Mouse (Mus musculus) kidney, embryonic 15.5 days (tissue): Measurements from ENCODE around the gene Slc24a4. TPM values are rescaled to one million over a fixed set of nuclear protein-coding genes. Genes with fewer than 3 reads are reported as not detected.

ENCODE experiments used
- ATAC-seq: fragments of 200-750 bp; cut with Nextera tagmentation; replicated peaks from 2 replicates; pipeline ENCODE4 v1.8.0; 2017; ENCODE audit warnings: moderate TSS enrichment; ENCODE audit not compliant: low FRiP score
- H3K27ac ChIP-seq: fragments of 300-500 bp; sonication (generic); 2 replicates; pipeline ENCODE4 v1.5.1; 2015; ENCODE audit warnings: mild to moderate bottlenecking, inconsistent platforms
- H3K27me3 ChIP-seq: fragments of 300-500 bp; sonication (generic); 2 replicates; pipeline ENCODE4 v1.6.1; 2015; ENCODE audit warnings: inconsistent platforms
- H3K36me3 ChIP-seq: fragments of 300-500 bp; sonication (generic); 2 replicates; pipeline ENCODE4 v1.6.1; 2015; ENCODE audit warnings: inconsistent platforms
- H3K4me1 ChIP-seq: fragments of 300-500 bp; sonication (generic); 2 replicates; pipeline ENCODE4 v1.6.1; 2015; ENCODE audit warnings: inconsistent platforms
- H3K4me2 ChIP-seq: fragments of 300-500 bp; sonication (generic); 2 replicates; pipeline ENCODE4 v1.6.1; 2015; ENCODE audit warnings: moderate library complexity, mild to moderate bottlenecking, inconsistent platforms
- H3K4me3 ChIP-seq: fragments of 300-500 bp; sonication (generic); replicated peaks from 2 replicates; pipeline ENCODE4 v1.5.1; 2015; ENCODE audit warnings: mild to moderate bottlenecking, inconsistent platforms
- H3K9ac ChIP-seq: fragments of 300-500 bp; sonication (generic); 2 replicates; pipeline ENCODE4 v1.6.1; 2015; ENCODE audit warnings: mild to moderate bottlenecking, inconsistent platforms
- H3K9me3 ChIP-seq: fragments of 300-500 bp; sonication (generic); replicated peaks from 2 replicates; pipeline ENCODE4 v1.6.1; 2016; ENCODE audit warnings: inconsistent platforms
- WGBS: fragments of 180-500 bp; shearing (Covaris S2); methylation state at CpG from one replicate; pipeline ENCODE4 v1.1.7; 2015; ENCODE audit warnings: mixed read lengths; 5-methylcytosine and 5-hydroxymethylcytosine counted together
- polyA plus RNA-seq: library from polyadenylated mRNA; unstranded; fragments of >200 nt; fragmentation: Nextera tagmentation; extraction: Ambion mirVana; gene quantifications from 2 replicates; pipeline ENCODE4 v1.2.1, GENCODE M21; 2015

The Slc24a4 gene
- polyA plus RNA-seq, 1 experiment from 2014 or later, result 0.06 TPM

GRCm38 (mm10) chr12:102303867-102304266 is 175.3 kb downstream of the Slc24a4 start:
- H3K36me3 ChIP-seq, result no peaks in the 10 kb centered on the region
- no peak overlapping the region for H3K4me3 ChIP-seq
- 52% methylated on average over 7 of the region's 7 CpGs for WGBS
- no peaks in the 10 kb centered on the region for H3K27me3 ChIP-seq
- H3K27ac ChIP-seq, result no peak overlapping the region
- ATAC-seq, result no peak
- H3K9ac ChIP-seq, result no peak overlapping the region
- no peak overlapping the region for H3K4me2 ChIP-seq
- H3K4me1 ChIP-seq, result peaks cover 61% of the 10 kb centered on the region
- no peaks in the 10 kb centered on the region for H3K9me3 ChIP-seq

- WGBS, result 33% methylated on average over 10 of the region's 10 CpGs
- H3K4me2 ChIP-seq, result no peak overlapping the region
- H3K9ac ChIP-seq, result no peak overlapping the region
- ATAC-seq, result no peak
- no peaks in the 10 kb centered on the region for H3K27me3 ChIP-seq
- peaks cover 64% of the 10 kb centered on the region for H3K4me1 ChIP-seq
- peaks cover 2% of the 10 kb centered on the region; the same call in 1 of the 2 replicates for H3K36me3 ChIP-seq
- no peak overlapping the region for H3K4me3 ChIP-seq
- no peaks in the 10 kb centered on the region for H3K9me3 ChIP-seq
- no peak overlapping the region; the same call in 1 of the 2 replicates for H3K27ac ChIP-seq
These were observed 176.7 kb downstream of the Slc24a4 start for GRCm38 (mm10) chr12:102305069-102305836.

- Histone ChIP-seq H3K4me1 (peaks cover 48% of the 10 kb centered on the region), H3K4me2 (no peak overlapping the region), H3K4me3 (no peak overlapping the region), H3K27me3 (no peaks in the 10 kb centered on the region), H3K9ac (no peak overlapping the region), H3K27ac (peak overlapping the region; percentile 48), H3K9me3 (no peaks in the 10 kb centered on the region), H3K36me3 (peaks cover 5% of the 10 kb centered on the region)
- ATAC-seq, result peak; percentile 30
- WGBS, result 30% methylated on average over 6 of the region's 6 CpGs
These were observed 179.5 kb downstream of the Slc24a4 start for GRCm38 (mm10) chr12:102308001-102308456.

- Histone ChIP-seq H3K27ac (peak overlapping the region; percentile 48), H3K27me3 (no peaks in the 10 kb centered on the region), H3K4me2 (no peak overlapping the region), H3K36me3 (peaks cover 10% of the 10 kb centered on the region), H3K4me3 (no peak overlapping the region), H3K9me3 (no peaks in the 10 kb centered on the region), H3K4me1 (peaks cover 43% of the 10 kb centered on the region), H3K9ac (no peak overlapping the region)
- WGBS, result 25% methylated on average over 16 of the region's 16 CpGs
- peak; percentile 63 for ATAC-seq
These were observed 180.0 kb downstream of the Slc24a4 start for GRCm38 (mm10) chr12:102308457-102309011.

- Histone ChIP-seq H3K27me3 (no peaks in the 10 kb centered on the region), H3K36me3 (peaks cover 10% of the 10 kb centered on the region), H3K4me1 (peaks cover 36% of the 10 kb centered on the region), H3K9me3 (no peaks in the 10 kb centered on the region), H3K27ac (no peak overlapping the region), H3K4me3 (no peak overlapping the region), H3K4me2 (no peak overlapping the region), H3K9ac (no peak overlapping the region)
- ATAC-seq, result no peak
- 92% methylated on average over 11 of the region's 11 CpGs for WGBS
These were observed 180.7 kb downstream of the Slc24a4 start for GRCm38 (mm10) chr12:102309099-102309799.

GRCm38 (mm10) chr12:102309800-102310195 is 181.3 kb downstream of the Slc24a4 start:
- Histone ChIP-seq H3K27ac (no peak overlapping the region), H3K4me1 (peaks cover 31% of the 10 kb centered on the region), H3K36me3 (peaks cover 14% of the 10 kb centered on the region), H3K4me2 (no peak overlapping the region), H3K9me3 (no peaks in the 10 kb centered on the region), H3K4me3 (no peak overlapping the region), H3K9ac (no peak overlapping the region), H3K27me3 (no peaks in the 10 kb centered on the region)
- ATAC-seq, result no peak
- WGBS, result 92% methylated on average over 8 of the region's 8 CpGs

GRCm38 (mm10) chr12:102310261-102310660 is 181.7 kb downstream of the Slc24a4 start:
- 94% methylated on average over 3 of the region's 3 CpGs for WGBS
- Histone ChIP-seq H3K36me3 (peaks cover 19% of the 10 kb centered on the region), H3K9ac (no peak overlapping the region), H3K27ac (no peak overlapping the region), H3K4me1 (peaks cover 26% of the 10 kb centered on the region), H3K9me3 (no peaks in the 10 kb centered on the region), H3K4me2 (no peak overlapping the region), H3K4me3 (no peak overlapping the region), H3K27me3 (no peaks in the 10 kb centered on the region)
- ATAC-seq, result no peak

- H3K27me3 ChIP-seq, result no peaks in the 10 kb centered on the region
- H3K36me3 ChIP-seq, result peaks cover 23% of the 10 kb centered on the region
- WGBS, result 78% methylated on average over 5 of the region's 5 CpGs
- H3K9ac ChIP-seq, result no peak overlapping the region
- H3K4me2 ChIP-seq, result no peak overlapping the region
- no peak overlapping the region for H3K27ac ChIP-seq
- no peak for ATAC-seq
- H3K4me3 ChIP-seq, result no peak overlapping the region
- peaks cover 20% of the 10 kb centered on the region for H3K4me1 ChIP-seq
- no peaks in the 10 kb centered on the region for H3K9me3 ChIP-seq
These were observed 182.9 kb downstream of the Slc24a4 start for GRCm38 (mm10) chr12:102311454-102311853.

Other genes with a start within 250 kb of the Slc24a4 start
- 22.6 and 26.7 TPM in 2 replicates for gene Trip11, start 215.5 kb upstream of the Slc24a4 start, polyA plus RNA-seq
- gene Atxn3, start 170.5 kb upstream of the Slc24a4 start, polyA plus RNA-seq, result 11.7 and 14.9 TPM in 2 replicates
- 29.5 and 30.9 TPM in 2 replicates for gene Cpsf2, start 152.7 kb upstream of the Slc24a4 start, polyA plus RNA-seq
- gene Rin3, start 154.3 kb downstream of the Slc24a4 start, polyA plus RNA-seq, result 10.0 and 10.5 TPM in 2 replicates